Comparison of ENCODE assay signal across 17 mouse cellular contexts in genomic region chr11:86946644-86947195, GRCm38 (mm10). TPM values are rescaled to one million over a fixed set of nuclear protein-coding genes. Genes with fewer than 3 reads are reported as not detected.
DNase-seq lines count a peak whose midpoint lies in the region; ATAC-seq lines count a peak whose summit lies in the region.
"Had no signal": no experiment of that assay in that cellular context is flagged by ENCODE, and none has a peak within 500 bp of the region (broad histone marks: within the 10 kb centered on the region; RNA-seq: fewer than 3 reads in every experiment).

No protein-coding gene starts in this region.

- no peak overlapping the region for H3K4me3 ChIP-seq in heart, embryonic 16.5 days (ENCODE audit: low read length)
- H3K4me3 ChIP-seq in forebrain, embryonic 14.5 days (ENCODE audit: low read depth, low read length), result no peak overlapping the region
- no peak overlapping the region for H3K4me3 ChIP-seq in neural tube, embryonic 14.5 days (ENCODE audit: low read depth, low read length)
- H3K4me3 ChIP-seq: limb, embryonic 13.5 days had no signal

- peaks cover 39% of the 10 kb centered on the region for H3K36me3 ChIP-seq in heart, embryonic 16.5 days (ENCODE audit: control insufficient read depth, insufficient read depth)
- peaks cover 14% of the 10 kb centered on the region for H3K36me3 ChIP-seq in forebrain, embryonic 14.5 days (ENCODE audit: control insufficient read depth, insufficient read depth, low read length)
- H3K36me3 ChIP-seq in neural tube, embryonic 14.5 days (ENCODE audit: control insufficient read depth, insufficient read depth, low read length), result no peaks in the 10 kb centered on the region

- WGBS in heart, embryonic 16.5 days, result 58% methylated on average over 6 of the region's 6 CpGs
- WGBS in forebrain, embryonic 14.5 days, result 28% methylated on average over 6 of the region's 6 CpGs
- 23% methylated on average over 6 of the region's 6 CpGs for WGBS in neural tube, embryonic 14.5 days

- no peak for ATAC-seq in heart, embryonic 16.5 days (replicated peaks; ENCODE audit: extremely low read depth, insufficient read depth, low FRiP score)
- ATAC-seq in forebrain, embryonic 14.5 days, result peak; percentile 55
- ATAC-seq in neural tube, embryonic 14.5 days (ENCODE audit: low read depth), result no peak
- no peak for ATAC-seq in monocyte, adult 5-6 weeks (replicated peaks; ENCODE audit: insufficient number of reproducible peaks, low FRiP score, low TSS enrichment, poor library complexity, severe bottlenecking)
- ATAC-seq: Patski had no signal

- no peaks in the 10 kb centered on the region for H3K9me3 ChIP-seq in heart, embryonic 16.5 days (replicated peaks; ENCODE audit: control insufficient read depth, low read length)
- H3K9me3 ChIP-seq in forebrain, embryonic 14.5 days (replicated peaks; ENCODE audit: control insufficient read depth, low read length), result no peaks in the 10 kb centered on the region
- H3K9me3 ChIP-seq in neural tube, embryonic 14.5 days (ENCODE audit: control insufficient read depth, low read length), result no peaks in the 10 kb centered on the region
- H3K9me3 ChIP-seq: limb, embryonic 13.5 days had no signal

- H3K9ac ChIP-seq in heart, embryonic 16.5 days (ENCODE audit: low read length), result peak overlapping the region; percentile 28; the same call in 1 of the 2 replicates
- no peak overlapping the region for H3K9ac ChIP-seq in forebrain, embryonic 14.5 days (ENCODE audit: low read length)
- H3K9ac ChIP-seq in neural tube, embryonic 14.5 days (replicated peaks; ENCODE audit: low read depth, low read length), result no peak overlapping the region
- H3K9ac ChIP-seq: limb, embryonic 13.5 days had no signal

- DNase-seq in heart, postnatal 4 days, result no peak
- peak; percentile 33 for DNase-seq in retina, postnatal 1 day
- no peak for DNase-seq in retina, embryonic 14.5 days (ENCODE audit: low spot score)
- DNase-seq in forebrain, embryonic 14.5 days (ENCODE audit: low spot score), result peak; percentile 35
- DNase-seq in layer of hippocampus, postnatal 10 days (ENCODE audit: low spot score in 2 of 2), result no peak
- DNase-seq: cerebellum, postnatal 14 days; kidney, postnatal 14 days; layer of hippocampus, postnatal 36 days; lung, adult 18-20 months; right cerebral cortex, postnatal 14 days; thymus, adult 2 months had no signal

- H3K4me2 ChIP-seq in heart, embryonic 16.5 days (ENCODE audit: low read depth, low read length), result no peak overlapping the region
- no peak overlapping the region for H3K4me2 ChIP-seq in forebrain, embryonic 14.5 days (ENCODE audit: low read length)
- no peak overlapping the region; the same call in 1 of the 2 replicates for H3K4me2 ChIP-seq in neural tube, embryonic 14.5 days (ENCODE audit: low read depth, low read length)
- H3K4me2 ChIP-seq: limb, embryonic 13.5 days had no signal

- H3K27ac ChIP-seq in heart, embryonic 16.5 days (ENCODE audit: low read length), result peak overlapping the region; percentile 77
- H3K27ac ChIP-seq in forebrain, embryonic 14.5 days (ENCODE audit: low read depth, low read length), result peak overlapping the region; percentile 23; the same call in 1 of the 2 replicates
- H3K27ac ChIP-seq in neural tube, embryonic 14.5 days (ENCODE audit: low read depth, low read length), result 0 out of 2 replicates have a peak overlapping the region, but pooled peaks have one; percentile 12
- H3K27ac ChIP-seq: limb, embryonic 13.5 days had no signal

- H3K4me1 ChIP-seq in heart, embryonic 16.5 days (ENCODE audit: control insufficient read depth, insufficient read depth, low read length), result peaks cover 53% of the 10 kb centered on the region
- H3K4me1 ChIP-seq in forebrain, embryonic 14.5 days (ENCODE audit: control insufficient read depth, insufficient read depth, low read length), result peaks cover 10% of the 10 kb centered on the region
- H3K4me1 ChIP-seq in neural tube, embryonic 14.5 days (ENCODE audit: control insufficient read depth, insufficient read depth, low read length), result peaks cover 3% of the 10 kb centered on the region; the same call in 1 of the 2 replicates

- H3K27me3 ChIP-seq in heart, embryonic 16.5 days (ENCODE audit: control insufficient read depth, insufficient read depth, low read length), result no peaks in the 10 kb centered on the region
- no peaks in the 10 kb centered on the region for H3K27me3 ChIP-seq in forebrain, embryonic 14.5 days (replicated peaks; ENCODE audit: control insufficient read depth, insufficient read depth, low read length)
- H3K27me3 ChIP-seq in neural tube, embryonic 14.5 days (ENCODE audit: control insufficient read depth, insufficient read depth, low read length), result no peaks in the 10 kb centered on the region
- H3K27me3 ChIP-seq: CH12.LX; limb, embryonic 13.5 days; Patski had no signal

RNA-seq across cellular contexts. Expression of gene Ypel2, which starts 46.8 kb away (rescaled TPM):
- polyA plus RNA-seq in heart, embryonic 16.5 days (2015; fragmentation: Nextera tagmentation; extraction: Ambion mirVana), result 22.5 and 24.2 TPM in 2 replicates
- total RNA-seq in heart, postnatal 4 days (2021), result 10 to 100 TPM; 18.9 to 22.7 TPM
- 6.0 and 7.0 TPM in 2 replicates for polyA plus RNA-seq in forebrain, embryonic 14.5 days (2014; fragmentation: Nextera tagmentation; extraction: Ambion mirVana)
- 2.9 and 3.1 TPM in 2 replicates for polyA plus RNA-seq in neural tube, embryonic 14.5 days (2014; fragmentation: Nextera tagmentation; extraction: Ambion mirVana)
- total RNA-seq in layer of hippocampus, postnatal 10 days (2021), result 1 to 10 TPM; 7.4 to 8.6 TPM
- total RNA-seq in monocyte, adult 5-6 weeks (2017), result 4.2 to 10.7 TPM (median 6.5 TPM) in 3 replicates

Comparison
In these comparisons a context has a peak if more than half of its experiments do, and no peak if none do; other contexts are left out.
1. DNase-seq: peak in retina, postnatal 1 day (single experiment) and forebrain, embryonic 14.5 days (single experiment); none in heart, postnatal 4 days (single experiment), retina, embryonic 14.5 days (single experiment) and layer of hippocampus, postnatal 10 days (0 of 2).
2. H3K27ac ChIP-seq: peak in every context shown above with its lines; median percentile 77 in heart, embryonic 16.5 days; 23 in forebrain, embryonic 14.5 days; 12 in neural tube, embryonic 14.5 days.